Mouse (Mus musculus): ENCODE data around the gene Selenok.

Selenok gene

DNA sequence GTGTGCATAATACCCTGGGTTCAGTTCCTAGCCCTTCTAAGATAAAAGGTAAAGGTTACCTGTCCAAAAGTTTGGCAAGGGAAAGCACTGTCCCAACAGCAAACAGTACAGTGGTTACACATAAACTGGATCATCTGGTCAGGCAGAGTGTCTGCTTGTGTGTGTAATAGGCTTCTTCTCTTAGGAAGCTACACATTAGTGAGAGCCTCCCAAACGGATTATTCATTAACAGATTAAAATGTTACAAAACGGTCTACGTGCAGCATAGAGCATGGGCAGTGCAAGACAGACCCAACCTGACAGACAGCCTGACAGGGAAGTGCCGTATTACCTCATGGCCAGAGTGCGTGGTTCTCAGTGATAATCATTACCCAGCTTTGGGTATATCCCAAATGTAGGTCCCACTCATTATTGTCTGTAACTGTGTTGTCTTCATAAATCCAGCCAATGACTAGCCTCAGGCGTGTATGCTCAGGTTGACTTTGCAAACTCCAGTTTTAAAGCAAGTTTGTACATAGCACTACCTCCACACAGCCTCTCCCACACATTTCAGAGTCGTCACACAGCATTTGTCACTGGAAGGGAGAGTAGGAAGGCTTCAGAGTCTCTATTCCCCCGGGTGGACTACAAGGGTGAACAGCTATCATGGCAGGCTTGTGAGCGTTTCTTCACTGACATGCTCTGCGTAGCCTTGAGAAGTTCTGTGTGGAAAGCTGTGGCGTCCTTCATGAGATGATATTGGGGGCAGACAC is 28.1 kb downstream of the Selenok start:
- DNase-seq (ENCODE audit: low spot score) = no peak

GRCm38 (mm10) chr14:29997345-29997744 is 29.2 kb downstream of the Selenok start:
- DNase-seq (ENCODE audit: low spot score) = no peak

DNA sequence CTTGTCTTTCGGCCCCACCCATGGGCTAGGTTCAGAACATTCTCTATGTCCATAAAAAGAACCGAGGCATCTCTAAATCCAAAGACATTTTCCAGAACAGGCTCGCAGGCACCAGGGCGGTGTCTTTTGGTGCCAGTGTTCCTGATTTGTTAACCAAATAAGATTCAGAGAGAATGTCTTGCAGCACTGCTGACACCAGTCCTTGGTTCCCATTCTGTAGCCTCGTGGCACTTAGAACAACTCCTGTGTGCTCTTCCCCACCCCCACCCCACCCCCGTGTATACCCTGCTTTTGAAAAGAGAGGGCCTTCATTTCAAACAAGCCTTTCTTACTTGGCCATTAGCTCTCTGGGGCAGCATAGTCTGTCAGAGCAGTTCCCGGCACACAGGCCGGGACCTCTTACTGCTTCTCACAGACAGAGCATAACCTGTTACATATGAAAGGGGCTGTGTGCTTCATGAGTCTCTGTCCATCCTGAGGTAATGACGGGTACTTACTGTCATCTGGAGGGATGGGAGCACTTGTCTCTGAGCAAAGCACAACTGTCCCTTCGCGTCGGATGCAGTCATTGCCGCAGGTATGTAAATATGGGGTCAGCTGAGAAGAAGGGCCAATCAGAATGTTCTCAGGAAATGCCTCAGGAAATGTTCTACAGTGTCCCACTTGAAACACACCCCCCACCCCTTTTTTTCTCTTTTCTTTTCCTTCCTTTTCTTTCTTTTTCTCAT is 30.8 kb downstream of the Selenok start:
- no peak for DNase-seq (ENCODE audit: low spot score)

DNA sequence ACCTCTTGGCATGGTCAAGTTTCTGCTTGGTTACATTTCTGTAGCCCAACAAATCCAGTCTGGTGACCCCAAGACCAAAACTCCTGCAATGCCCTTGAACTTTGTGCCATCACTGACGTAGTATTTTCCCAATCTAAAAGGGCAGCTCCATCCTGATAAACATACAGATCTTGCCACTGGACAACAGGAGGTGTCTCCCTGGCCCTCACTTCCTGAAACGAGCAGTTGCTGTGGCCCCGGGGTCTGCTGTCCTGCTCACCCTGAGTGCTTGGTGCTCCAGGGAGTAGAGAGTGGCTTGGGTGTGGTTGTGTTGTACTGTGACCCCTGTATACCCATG is 31.3 kb downstream of the Selenok start:
- DNase-seq (ENCODE audit: low spot score) = no peak

- DNase-seq (ENCODE audit: low spot score) = peak; percentile 73
Measured at GRCm38 (mm10) chr14:30008733-30009575, 40.8 kb downstream of the Selenok start, which contains the start of the genes Il17rb and Chdh. Il17rb (minus strand) TSS chr14:30008896. Chdh (plus strand) TSS chr14:30009023.

DNA sequence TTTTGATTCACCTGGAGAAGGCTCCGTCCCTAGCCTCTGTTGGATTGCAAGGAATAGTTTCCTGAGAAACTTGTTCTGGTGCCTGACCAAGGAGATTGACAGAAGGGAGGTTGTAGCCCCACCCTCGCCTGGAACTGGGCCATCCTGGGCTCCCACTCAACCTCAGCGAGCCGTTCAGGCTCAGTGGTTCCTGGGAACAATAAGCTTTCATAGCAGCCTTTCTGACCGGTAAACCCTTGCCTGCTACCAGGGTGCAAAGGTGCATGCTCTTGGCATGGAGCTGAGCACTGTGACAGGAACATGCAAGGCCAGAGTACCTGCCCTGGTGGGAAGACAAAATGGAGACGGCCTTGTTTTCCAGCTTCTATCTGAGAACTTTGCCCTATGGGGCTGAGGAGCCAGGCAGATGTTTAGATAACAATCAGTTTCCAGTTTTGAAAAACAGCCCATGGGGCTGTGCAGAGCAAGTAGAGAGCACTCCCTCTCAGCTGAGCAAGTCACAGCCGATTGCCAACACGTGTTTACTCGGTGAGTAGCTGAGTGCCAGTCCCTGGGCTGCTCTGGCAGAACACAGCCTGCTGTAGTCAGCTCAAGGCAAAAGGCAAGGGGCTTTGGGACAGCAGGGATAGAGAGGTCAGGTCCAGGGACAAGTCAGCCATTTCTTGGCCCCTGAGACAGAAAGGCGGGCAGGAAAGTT is 41.9 kb downstream of the Selenok start:
- DNase-seq (ENCODE audit: low spot score) = peak; percentile 78

DNA sequence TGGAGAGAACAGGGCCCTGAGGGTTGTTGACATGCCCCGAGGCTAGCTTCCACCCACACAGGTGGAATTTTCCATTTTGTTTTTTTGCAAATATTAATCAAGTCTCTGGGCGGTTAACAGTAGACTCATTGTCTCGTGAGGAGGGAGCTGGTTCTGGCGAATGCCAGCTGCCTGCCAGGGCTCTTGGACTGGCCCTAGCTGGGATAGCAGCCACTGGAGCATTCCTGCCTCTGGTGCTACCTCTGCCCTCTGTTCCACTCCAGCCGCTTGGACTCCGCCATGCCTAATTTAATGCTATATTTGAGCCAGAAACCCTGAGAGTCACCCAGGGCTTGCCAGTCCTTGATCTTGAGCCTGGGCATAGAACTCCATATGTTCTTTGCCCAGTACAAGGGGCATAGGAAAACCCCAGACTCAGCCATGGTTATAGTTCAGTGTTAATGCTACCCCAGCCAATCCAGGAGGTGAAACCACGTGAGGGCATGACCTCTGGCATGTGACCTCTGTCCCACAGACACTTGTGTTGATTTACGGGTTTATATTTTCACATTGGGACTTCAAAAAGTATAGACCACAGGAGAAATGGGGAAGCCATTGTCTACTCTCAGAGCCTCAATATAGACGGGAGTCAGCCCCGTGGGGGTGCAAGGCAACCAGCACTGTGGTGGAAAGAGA is 43.9 kb downstream of the Selenok start:
- DNase-seq (ENCODE audit: low spot score) = no peak

GRCm38 (mm10) chr14:30014487-30014886 is 46.4 kb downstream of the Selenok start:
- no peak for DNase-seq (ENCODE audit: low spot score)

DNA sequence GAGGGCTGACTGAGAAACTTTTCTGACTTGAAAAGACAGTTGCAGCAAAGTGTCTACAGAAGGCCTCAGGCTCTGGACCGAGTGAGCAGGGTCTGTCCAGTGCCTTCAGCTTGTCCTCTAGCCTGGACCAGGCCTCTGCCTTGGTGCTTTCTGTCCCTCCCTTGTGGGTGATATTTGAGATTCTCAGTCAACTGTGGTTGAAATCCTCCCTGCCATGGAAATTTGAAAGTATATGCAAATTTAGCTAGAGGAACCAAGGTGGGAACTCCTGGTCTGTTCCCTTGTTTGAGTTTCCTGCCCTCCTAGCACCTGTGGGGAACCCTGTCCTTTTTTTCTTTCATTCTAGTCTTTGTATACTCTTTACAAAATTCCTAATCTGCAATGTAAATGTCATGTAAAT is 46.9 kb downstream of the Selenok start:
- DNase-seq (ENCODE audit: low spot score) = no peak

DNA sequence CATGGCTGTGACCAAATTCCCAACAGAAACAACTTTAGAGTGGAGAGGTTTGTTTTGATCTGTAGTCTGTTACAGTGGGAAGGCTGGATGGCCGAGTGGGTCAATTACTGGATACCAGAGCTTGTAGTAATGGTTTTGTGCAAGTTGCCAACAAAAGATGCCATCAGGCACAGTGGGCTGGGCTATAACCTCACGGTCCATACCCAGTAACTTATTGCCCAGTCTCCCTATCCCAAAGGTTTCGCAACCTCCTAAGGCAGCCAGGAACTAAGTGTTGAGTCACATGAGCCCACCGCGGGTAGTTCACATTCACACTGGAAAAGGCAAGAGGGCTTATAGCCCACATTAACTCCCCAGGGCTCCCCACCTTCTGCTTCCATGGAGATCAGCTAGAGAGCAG is 48.6 kb downstream of the Selenok start:
- no peak for DNase-seq (ENCODE audit: low spot score)

DNA sequence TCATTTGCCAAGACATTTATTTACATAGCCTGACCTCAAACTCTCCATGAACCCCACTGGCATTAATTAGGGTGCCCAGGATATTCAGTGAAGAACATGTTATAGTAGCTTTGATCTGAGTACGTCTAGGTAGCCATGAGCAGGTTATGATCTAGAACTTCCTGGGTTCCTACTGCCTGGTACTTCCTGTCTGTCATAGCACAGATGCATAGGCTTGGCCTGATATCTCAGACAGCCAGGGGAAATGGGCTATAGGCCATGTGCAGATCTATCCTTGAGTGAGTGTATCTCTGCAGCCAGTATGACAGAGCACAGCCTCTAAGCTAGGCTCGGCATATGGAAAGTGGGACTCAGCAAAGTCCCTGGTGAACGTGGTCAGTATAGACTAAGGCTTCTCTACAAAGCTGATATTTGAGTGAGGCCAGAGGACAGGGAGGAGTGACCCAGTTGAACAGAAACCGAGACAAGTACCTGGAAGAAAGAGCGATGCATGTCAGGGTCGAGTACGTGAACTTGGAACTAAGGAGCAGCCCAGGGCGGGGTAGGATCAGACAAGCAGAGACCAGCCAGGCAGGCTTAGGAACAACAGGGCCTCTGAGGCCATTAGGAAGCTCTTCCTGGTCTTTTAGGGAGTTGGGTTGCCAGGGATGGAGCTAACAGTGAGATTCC is 49.8 kb downstream of the Selenok start:
- DNase-seq (ENCODE audit: low spot score) = no peak

DNA sequence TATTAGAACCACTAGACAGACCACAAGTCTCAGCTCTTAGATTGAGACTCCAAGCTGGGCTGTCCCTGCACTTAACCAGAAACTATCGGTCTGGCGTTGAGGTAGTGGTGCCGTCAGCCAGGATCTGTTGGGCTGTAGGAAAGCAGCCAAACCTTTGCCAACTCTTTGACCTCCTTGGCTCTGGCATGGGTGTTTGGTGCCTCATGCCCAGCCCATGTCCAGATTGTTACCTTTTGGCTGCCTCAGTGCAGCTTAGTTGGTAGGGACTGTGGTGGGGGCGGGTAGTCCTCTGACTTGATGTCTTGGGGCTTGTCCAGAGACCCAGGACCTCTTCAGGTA is 50.3 kb downstream of the Selenok start:
- DNase-seq (ENCODE audit: low spot score) = no peak

GRCm38 (mm10) chr14:30018846-30019245 is 50.7 kb downstream of the Selenok start:
- no peak for DNase-seq (ENCODE audit: low spot score)

DNA sequence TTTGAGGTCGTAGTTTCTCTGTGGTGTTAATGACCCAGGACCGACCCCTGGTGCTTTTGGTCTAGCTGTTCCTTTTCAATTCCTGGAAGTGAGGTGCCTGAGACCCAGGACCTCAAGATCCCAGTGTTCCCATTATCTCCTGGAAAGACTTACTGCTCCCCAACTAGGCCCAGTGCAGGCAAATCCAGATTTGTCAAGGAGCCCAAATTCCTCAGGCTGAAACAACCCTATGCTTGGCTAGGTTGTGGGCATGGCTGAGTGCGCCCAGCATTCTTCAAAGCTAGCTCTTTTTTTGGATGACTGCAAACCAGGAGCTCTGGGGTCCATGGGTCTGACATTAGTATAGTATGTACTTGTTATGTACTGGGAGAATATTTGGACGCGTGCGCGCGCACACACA is 51.3 kb downstream of the Selenok start:
- no peak for DNase-seq (ENCODE audit: low spot score)

- DNase-seq (ENCODE audit: low spot score) = no peak
Measured at GRCm38 (mm10) chr14:30019792-30020575, 51.9 kb downstream of the Selenok start.

GRCm38 (mm10) chr14:30022471-30022870 is 54.4 kb downstream of the Selenok start:
- DNase-seq (ENCODE audit: low spot score) = no peak

DNA sequence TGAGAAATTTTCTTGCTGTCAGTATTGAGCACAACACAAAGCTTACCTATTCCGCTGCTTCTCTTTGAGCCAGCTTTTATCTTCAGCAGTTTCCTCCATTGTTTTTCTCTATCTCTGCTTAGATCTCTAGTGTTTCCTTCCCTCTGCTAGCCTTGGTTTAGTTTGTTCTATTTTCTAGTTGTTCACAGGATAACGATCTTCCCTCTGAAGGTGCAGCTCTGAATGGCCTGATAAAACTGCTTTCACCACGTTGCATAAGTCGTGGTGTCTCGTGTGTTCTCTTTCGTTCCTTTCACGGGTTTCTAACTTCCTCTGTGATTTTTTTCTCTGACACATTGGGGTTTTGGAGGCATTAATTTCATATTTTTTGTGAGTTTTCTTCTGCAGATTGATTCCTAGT is 56.3 kb downstream of the Selenok start:
- DNase-seq (ENCODE audit: low spot score) = no peak
